Mouse (Mus musculus): ENCODE measurements around the gene Abtb1. TPM values are rescaled to one million over a fixed set of nuclear protein-coding genes. Genes with fewer than 3 reads are reported as not detected.

The Abtb1 gene
- polyA plus RNA-seq, 2 experiments, result 24.9 to 50.8 TPM

DNA sequence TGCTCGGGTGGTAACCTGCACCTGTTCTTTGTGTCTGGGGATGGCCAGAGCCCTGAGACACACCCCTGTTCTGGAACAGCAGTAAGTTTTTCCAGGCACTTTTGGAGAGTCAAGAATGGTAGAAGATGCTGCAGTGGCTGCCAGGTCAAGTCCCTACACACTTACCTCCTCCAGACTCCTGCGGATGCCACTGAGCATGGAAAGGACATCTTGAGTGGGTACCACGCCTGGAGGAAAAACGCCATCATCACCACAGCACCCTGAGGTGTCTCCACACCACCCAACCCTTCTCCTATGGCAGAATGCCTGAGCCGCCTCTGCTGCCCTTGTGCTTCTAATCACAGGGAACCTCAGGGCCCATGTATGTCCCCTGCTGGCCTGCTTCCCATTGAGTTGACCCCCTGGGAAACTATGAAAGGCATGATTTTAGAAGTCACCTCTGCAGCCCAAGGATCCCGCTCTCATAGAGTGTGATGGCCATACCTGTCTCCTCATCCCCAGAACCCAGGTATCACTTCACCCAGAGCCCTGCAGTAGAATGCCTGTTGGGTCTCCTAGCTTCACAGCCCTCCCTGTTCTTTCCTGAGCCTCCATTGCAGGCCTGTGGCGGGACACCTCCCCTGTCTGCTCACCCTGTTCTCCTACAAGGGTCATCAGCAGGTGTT is 3.2 kb upstream of the Abtb1 start:
- DNase-seq (ENCODE audit: low spot score) (no peak), ATAC-seq (ENCODE audit: low FRiP score, low read depth) (no peak)
- Histone ChIP-seq H3K4me2 (replicated peaks; ENCODE audit: low read depth, low read length, severe bottlenecking) (no peak overlapping the region), H3K4me1 (ENCODE audit: control insufficient read depth, insufficient read depth, low read length) (peaks cover 13% of the 10 kb centered on the region), H3K36me3 (ENCODE audit: control insufficient read depth, insufficient read depth, low read length) (peaks cover 29% of the 10 kb centered on the region), H3K4me3 (replicated peaks; ENCODE audit: low read length) (no peak overlapping the region), H3K9me3 (ENCODE audit: control insufficient read depth, low read length) (no peaks in the 10 kb centered on the region), H3K27me3 (ENCODE audit: control insufficient read depth, insufficient read depth, low read length) (no peaks in the 10 kb centered on the region), H3K9ac (ENCODE audit: low read depth, low read length, severe bottlenecking) (no peak overlapping the region), H3K27ac (replicated peaks; ENCODE audit: low read depth, low read length) (no peak overlapping the region)
- 84% methylated on average over 7 of the region's 7 CpGs for WGBS
- no peak for TF ChIP-seq POLR2A (IDR thresholded peaks at IDR 0.05; ENCODE audit: borderline replicate concordance, extremely low read depth, insufficient read depth, insufficient read length)

- no peak overlapping the region for H3K4me3 ChIP-seq (replicated peaks; ENCODE audit: low read length)
- no peak overlapping the region for H3K4me2 ChIP-seq (replicated peaks; ENCODE audit: low read depth, low read length, severe bottlenecking)
Observed at GRCm38 (mm10) chr6:88843781-88844725, 2.3 kb upstream of the Abtb1 start.

GRCm38 (mm10) chr6:88843241-88843640 is 1.5 kb upstream of the Abtb1 start:
- DNase-seq (ENCODE audit: low spot score) (no peak), ATAC-seq (ENCODE audit: low FRiP score, low read depth) (no peak)
- Histone ChIP-seq H3K27ac (replicated peaks; ENCODE audit: low read depth, low read length) (no peak overlapping the region), H3K36me3 (ENCODE audit: control insufficient read depth, insufficient read depth, low read length) (peaks cover 27% of the 10 kb centered on the region), H3K4me2 (replicated peaks; ENCODE audit: low read depth, low read length, severe bottlenecking) (peak overlapping the region; percentile 67), H3K4me3 (replicated peaks; ENCODE audit: low read length) (peak overlapping the region; percentile 80), H3K27me3 (ENCODE audit: control insufficient read depth, insufficient read depth, low read length) (no peaks in the 10 kb centered on the region), H3K9ac (ENCODE audit: low read depth, low read length, severe bottlenecking) (peak overlapping the region; percentile 81; the same call in 1 of the 2 replicates), H3K4me1 (ENCODE audit: control insufficient read depth, insufficient read depth, low read length) (peaks cover 13% of the 10 kb centered on the region), H3K9me3 (ENCODE audit: control insufficient read depth, low read length) (no peaks in the 10 kb centered on the region)
- TF ChIP-seq POLR2A (IDR thresholded peaks at IDR 0.05; ENCODE audit: borderline replicate concordance, extremely low read depth, insufficient read depth, insufficient read length), result no peak
- 80% methylated on average over 7 of the region's 7 CpGs for WGBS

More at GRCm38 (mm10) chr6:88843781-88844725, 2.3 kb upstream of the Abtb1 start:
- no peaks in the 10 kb centered on the region for H3K27me3 ChIP-seq (ENCODE audit: control insufficient read depth, insufficient read depth, low read length)
- H3K36me3 ChIP-seq (ENCODE audit: control insufficient read depth, insufficient read depth, low read length), result peaks cover 26% of the 10 kb centered on the region
- H3K27ac ChIP-seq (replicated peaks; ENCODE audit: low read depth, low read length), result no peak overlapping the region
- DNase-seq (ENCODE audit: low spot score) (no peak), ATAC-seq (ENCODE audit: low FRiP score, low read depth) (no peak)
- 68% methylated on average over 9 of the region's 9 CpGs for WGBS
- peaks cover 13% of the 10 kb centered on the region for H3K4me1 ChIP-seq (ENCODE audit: control insufficient read depth, insufficient read depth, low read length)
- no peaks in the 10 kb centered on the region for H3K9me3 ChIP-seq (ENCODE audit: control insufficient read depth, low read length)
- no peak overlapping the region for H3K9ac ChIP-seq (ENCODE audit: low read depth, low read length, severe bottlenecking)
- TF ChIP-seq POLR2A (IDR thresholded peaks at IDR 0.05; ENCODE audit: borderline replicate concordance, extremely low read depth, insufficient read depth, insufficient read length), result no peak

GRCm38 (mm10) chr6:88842731-88843151 is 957 bp upstream of the Abtb1 start:
- peak; percentile 21 for DNase-seq (ENCODE audit: low spot score)
- H3K27me3 ChIP-seq (ENCODE audit: control insufficient read depth, insufficient read depth, low read length), result no peaks in the 10 kb centered on the region
- ATAC-seq (ENCODE audit: low FRiP score, low read depth), result no peak; the same call in 1 of the 2 replicates
- peak overlapping the region; percentile 80 for H3K4me3 ChIP-seq (replicated peaks; ENCODE audit: low read length)
- peaks cover 29% of the 10 kb centered on the region for H3K36me3 ChIP-seq (ENCODE audit: control insufficient read depth, insufficient read depth, low read length)
- no peak for TF ChIP-seq POLR2A (IDR thresholded peaks at IDR 0.05; ENCODE audit: borderline replicate concordance, extremely low read depth, insufficient read depth, insufficient read length)
- H3K4me2 ChIP-seq (replicated peaks; ENCODE audit: low read depth, low read length, severe bottlenecking), result peak overlapping the region; percentile 67
- H3K9me3 ChIP-seq (ENCODE audit: control insufficient read depth, low read length), result no peaks in the 10 kb centered on the region
- H3K9ac ChIP-seq (ENCODE audit: low read depth, low read length, severe bottlenecking), result peak overlapping the region; percentile 81
- peaks cover 13% of the 10 kb centered on the region for H3K4me1 ChIP-seq (ENCODE audit: control insufficient read depth, insufficient read depth, low read length)
- 0% methylated on average over 31 of the region's 32 CpGs for WGBS
- H3K27ac ChIP-seq (replicated peaks; ENCODE audit: low read depth, low read length), result peak overlapping the region; percentile 76

DNA sequence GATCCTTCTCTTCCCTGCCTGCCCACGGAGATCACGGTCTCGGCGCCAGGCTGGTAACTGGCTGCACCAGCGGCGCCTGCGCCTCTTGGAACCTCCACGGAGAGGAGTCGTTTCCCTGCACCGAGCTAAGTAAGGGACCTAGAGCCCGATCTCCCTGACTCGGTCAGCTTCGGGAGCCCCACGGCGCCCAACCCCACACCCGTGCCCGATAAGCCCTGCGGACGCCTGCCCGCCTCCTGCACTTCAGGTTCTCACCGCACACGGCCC is 337 bp downstream of the Abtb1 start:
- H3K27me3 ChIP-seq (ENCODE audit: control insufficient read depth, insufficient read depth, low read length), result no peaks in the 10 kb centered on the region
- H3K9ac ChIP-seq (ENCODE audit: low read depth, low read length, severe bottlenecking), result peak overlapping the region; percentile 73
- 0 out of 2 replicates have a peak, but pooled peaks have one; percentile 1 for ATAC-seq (ENCODE audit: low FRiP score, low read depth)
- DNase-seq (ENCODE audit: low spot score), result no peak
- peak overlapping the region; percentile 80 for H3K4me3 ChIP-seq (replicated peaks; ENCODE audit: low read length)
- peak overlapping the region; percentile 55 for H3K27ac ChIP-seq (replicated peaks; ENCODE audit: low read depth, low read length)
- 0 out of 2 replicates have a peak, but pooled peaks have one; percentile 21 for TF ChIP-seq POLR2A (IDR thresholded peaks at IDR 0.05; ENCODE audit: borderline replicate concordance, extremely low read depth, insufficient read depth, insufficient read length)
- peaks cover 13% of the 10 kb centered on the region for H3K4me1 ChIP-seq (ENCODE audit: control insufficient read depth, insufficient read depth, low read length)
- H3K4me2 ChIP-seq (replicated peaks; ENCODE audit: low read depth, low read length, severe bottlenecking), result peak overlapping the region; percentile 67
- 0% methylated on average over 14 of the region's 22 CpGs for WGBS
- peaks cover 38% of the 10 kb centered on the region for H3K36me3 ChIP-seq (ENCODE audit: control insufficient read depth, insufficient read depth, low read length)
- no peaks in the 10 kb centered on the region for H3K9me3 ChIP-seq (ENCODE audit: control insufficient read depth, low read length)

All from limb, embryonic 14.5 days (tissue).